In the genomic region with DNA sequence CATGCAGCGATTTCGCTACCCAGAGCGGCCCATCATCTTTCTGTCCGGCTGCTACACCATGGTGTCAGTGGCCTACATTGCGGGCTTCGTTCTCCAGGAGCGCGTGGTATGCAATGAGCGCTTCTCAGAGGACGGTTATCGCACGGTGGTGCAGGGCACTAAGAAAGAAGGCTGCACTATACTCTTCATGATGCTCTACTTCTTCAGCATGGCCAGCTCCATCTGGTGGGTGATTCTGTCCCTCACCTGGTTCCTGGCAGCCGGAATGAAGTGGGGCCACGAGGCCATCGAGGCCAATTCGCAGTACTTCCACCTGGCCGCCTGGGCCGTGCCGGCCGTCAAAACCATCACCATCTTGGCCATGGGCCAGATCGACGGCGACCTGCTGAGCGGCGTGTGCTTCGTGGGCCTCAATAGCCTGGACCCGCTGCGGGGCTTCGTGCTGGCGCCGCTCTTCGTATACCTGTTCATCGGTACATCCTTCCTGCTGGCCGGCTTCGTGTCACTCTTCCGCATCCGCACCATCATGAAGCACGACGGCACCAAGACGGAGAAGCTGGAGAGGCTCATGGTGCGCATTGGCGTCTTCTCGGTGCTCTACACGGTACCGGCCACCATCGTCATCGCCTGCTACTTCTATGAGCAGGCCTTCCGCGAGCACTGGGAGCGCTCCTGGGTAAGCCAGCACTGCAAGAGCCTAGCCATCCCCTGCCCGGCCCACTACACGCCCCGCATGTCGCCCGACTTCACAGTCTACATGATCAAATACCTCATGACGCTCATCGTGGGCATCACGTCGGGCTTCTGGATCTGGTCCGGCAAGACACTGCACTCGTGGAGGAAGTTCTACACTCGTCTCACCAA, we compare ENCODE assay signal across 9 mouse cellular contexts. TPM values are rescaled to one million over a fixed set of nuclear protein-coding genes. Genes with fewer than 3 reads are reported as not detected.
A peak's percentile ranks its signal among the peaks of the same experiment; 100 is the strongest.
DNase-seq lines count a peak whose midpoint lies in the region; ATAC-seq and TF ChIP-seq lines count a peak whose summit lies in the region.
"Had no signal": no experiment of that assay in that cellular context is flagged by ENCODE, and none has a peak within 500 bp of the region (broad histone marks: within the 10 kb centered on the region; RNA-seq: fewer than 3 reads in every experiment).

No protein-coding gene starts in this region.

- peak overlapping the region; percentile 65 for H3K4me2 ChIP-seq in liver, embryonic 12.5 days

- H3K27ac ChIP-seq in liver, embryonic 12.5 days, result peak overlapping the region; percentile 12; the same call in 1 of the 2 replicates
- H3K27ac ChIP-seq in olfactory bulb, adult 2 months (ENCODE audit: insufficient read depth, low read depth, low read length), result no peak overlapping the region
- no peak overlapping the region for H3K27ac ChIP-seq in thymus, adult 2 months (ENCODE audit: control insufficient read depth, insufficient read depth, low read length)

- no peak for ATAC-seq in liver, embryonic 12.5 days

- peaks cover 10% of the 10 kb centered on the region for H3K4me1 ChIP-seq in liver, embryonic 12.5 days
- H3K4me1 ChIP-seq in olfactory bulb, adult 2 months (ENCODE audit: control insufficient read depth, insufficient read depth, low read length), result peaks cover 21% of the 10 kb centered on the region; the same call in 1 of the 2 replicates
- H3K4me1 ChIP-seq in thymus, adult 2 months (replicated peaks; ENCODE audit: control insufficient read depth, insufficient read depth, low read length), result no peaks in the 10 kb centered on the region

- no peaks in the 10 kb centered on the region for H3K36me3 ChIP-seq in liver, embryonic 12.5 days
- no peaks in the 10 kb centered on the region for H3K36me3 ChIP-seq in thymus, adult 2 months (ENCODE audit: control insufficient read depth, insufficient read depth, low read length)

- intact Hi-C loops in left cerebral cortex, postnatal 4 days (cut with DNase I), result no loop called here
- intact Hi-C loops in left cerebral cortex, postnatal 25 days (cut with DNase I), result no loop called here
- intact Hi-C loops in heart, postnatal 36 days (cut with DNase I), result loop anchor here (2.0 kb wide), 1 partner anchor 27 kb away; the partner anchor contains the start of gene Gm11627

- peaks cover 100% of the 10 kb centered on the region for H3K27me3 ChIP-seq in liver, embryonic 12.5 days (replicated peaks)
- peaks cover 6% of the 10 kb centered on the region for H3K27me3 ChIP-seq in thymus, adult 2 months (ENCODE audit: control insufficient read depth, insufficient read depth, low read length)

- peak; percentile 78 for DNase-seq in left cerebral cortex, postnatal 4 days
- DNase-seq in left cerebral cortex, postnatal 25 days (ENCODE audit: low spot score in 2 of 2), result no peak
- peak; percentile 32 for DNase-seq in embryo, embryonic 11.5 days (ENCODE audit: low read depth, low spot score)
- peak; percentile 20 to 28 for DNase-seq in heart, postnatal 36 days
- DNase-seq in right cerebral cortex, postnatal 25 days, result no peak
- DNase-seq in thymus, adult 2 months, result no peak

- 4% methylated on average over 62 of the region's 62 CpGs for WGBS in liver, embryonic 12.5 days (ENCODE audit: insufficient replicate concordance)
- WGBS in olfactory bulb, adult 2 months, result 6% methylated on average over 62 of the region's 62 CpGs
- WGBS in thymus, adult 2 months, result 11% methylated on average over 62 of the region's 62 CpGs

- peak overlapping the region; percentile 55 for H3K9ac ChIP-seq in liver, embryonic 12.5 days

- no peak for TF ChIP-seq POLR2A in olfactory bulb, adult 2 months (IDR thresholded peaks at IDR 0.05; ENCODE audit: insufficient read depth, low read depth, low read length)
- TF ChIP-seq POLR2A in thymus, adult 2 months (IDR thresholded peaks at IDR 0.05; ENCODE audit: control insufficient read depth, extremely low read depth, insufficient read depth, low read length, poor library complexity), result no peak

- no peak for TF ChIP-seq CTCF in olfactory bulb, adult 2 months (IDR thresholded peaks at IDR 0.05; ENCODE audit: insufficient read depth, low read depth, low read length)
- no peak for TF ChIP-seq CTCF in thymus, adult 2 months (IDR thresholded peaks at IDR 0.05; ENCODE audit: borderline replicate concordance, control insufficient read depth, extremely low read depth, insufficient read depth, low read length, poor library complexity)

- H3K9me3 ChIP-seq in liver, embryonic 12.5 days (replicated peaks), result no peaks in the 10 kb centered on the region

- H3K4me3 ChIP-seq in liver, embryonic 12.5 days, result peak overlapping the region; percentile 54
- peak overlapping the region; percentile 70 for H3K4me3 ChIP-seq in olfactory bulb, adult 2 months (ENCODE audit: insufficient read depth, low read depth, low read length)
- H3K4me3 ChIP-seq in thymus, adult 2 months (ENCODE audit: control insufficient read depth, insufficient read depth, low read length), result no peak overlapping the region

RNA-seq across cellular contexts. Expression of gene Fzd2, which starts 1.6 kb away (rescaled TPM):
- 1 to 10 TPM; 6.8 to 7.4 TPM for total RNA-seq in left cerebral cortex, postnatal 4 days (2021)
- total RNA-seq in left cerebral cortex, postnatal 25 days (2021), result 10 to 100 TPM in 1 of 2 experiments, 1 to 10 TPM in 1; 9.3 to 11.3 TPM
- 1 to 10 TPM; 3.1 to 5.4 TPM for total RNA-seq in heart, postnatal 36 days (2021)
- polyA plus RNA-seq in liver, embryonic 12.5 days (2016; fragmentation: Nextera tagmentation; extraction: Ambion mirVana), result 3.5 and 4.7 TPM in 2 replicates
- not detected in 2 replicates for polyA plus RNA-seq in olfactory bulb, adult 2 months (2012; ENCODE audit: insufficient read depth, insufficient read length, low replicate concordance, missing spikeins)
- 7.2 and 10.2 TPM in 2 replicates for polyA plus RNA-seq in thymus, adult 2 months (2012; rRNA removed)

RNA-seq across cellular contexts. Expression of gene Gm11627, which starts 26.5 kb away (rescaled TPM):
- total RNA-seq in left cerebral cortex, postnatal 4 days (2021), result 1 to 10 TPM; 2.0 to 2.2 TPM
- 1 to 10 TPM; 3.8 to 6.0 TPM for total RNA-seq in left cerebral cortex, postnatal 25 days (2021)
- 1 to 10 TPM; 1.4 to 1.5 TPM for total RNA-seq in heart, postnatal 36 days (2021)
- polyA plus RNA-seq in liver, embryonic 12.5 days (2016; fragmentation: Nextera tagmentation; extraction: Ambion mirVana), result 0.51 and 0.96 TPM in 2 replicates
- not detected in 2 replicates for polyA plus RNA-seq in olfactory bulb, adult 2 months (2012; ENCODE audit: insufficient read depth, insufficient read length, low replicate concordance, missing spikeins)
- polyA plus RNA-seq in thymus, adult 2 months (2012; rRNA removed), result 0.71 TPM in 1 of 2 replicates, not detected in the other
- total RNA-seq: neutrophil, adult 5-6 weeks had no signal

RNA-seq across cellular contexts. Expression of gene Gpatch8, which starts 49.6 kb away (rescaled TPM):
- total RNA-seq in left cerebral cortex, postnatal 4 days (2021), result 10 to 100 TPM; 59.6 to 62.6 TPM
- 10 to 100 TPM; 46.6 to 55.7 TPM for total RNA-seq in left cerebral cortex, postnatal 25 days (2021)
- total RNA-seq in heart, postnatal 36 days (2021), result 10 to 100 TPM; 18.0 to 21.9 TPM
- polyA plus RNA-seq in liver, embryonic 12.5 days (2016; fragmentation: Nextera tagmentation; extraction: Ambion mirVana), result 25.8 and 26.5 TPM in 2 replicates
- 94.4 and 138 TPM in 2 replicates for polyA plus RNA-seq in olfactory bulb, adult 2 months (2012; ENCODE audit: insufficient read depth, insufficient read length, low replicate concordance, missing spikeins)
- 34.5 and 36.3 TPM in 2 replicates for polyA plus RNA-seq in thymus, adult 2 months (2012; rRNA removed)

RNA-seq across cellular contexts. Expression of gene Meioc, which starts 57.7 kb away (rescaled TPM):
- total RNA-seq in left cerebral cortex, postnatal 4 days (2021), result not detected
- total RNA-seq in left cerebral cortex, postnatal 25 days (2021), result not detected
- not detected for total RNA-seq in heart, postnatal 36 days (2021)
- polyA plus RNA-seq in liver, embryonic 12.5 days (2016; fragmentation: Nextera tagmentation; extraction: Ambion mirVana), result 0.20 and 0.26 TPM in 2 replicates
- polyA plus RNA-seq in olfactory bulb, adult 2 months (2012; ENCODE audit: insufficient read depth, insufficient read length, low replicate concordance, missing spikeins), result not detected in 2 replicates
- not detected in 2 replicates for polyA plus RNA-seq in thymus, adult 2 months (2012; rRNA removed)
- total RNA-seq: neutrophil, adult 5-6 weeks had no signal

Comparison
In these comparisons a context has a peak if more than half of its experiments do, and no peak if none do; other contexts are left out.
1. DNase-seq: peak in left cerebral cortex, postnatal 4 days (single experiment), embryo, embryonic 11.5 days (single experiment) and heart, postnatal 36 days (2 of 2); none in left cerebral cortex, postnatal 25 days (0 of 2), right cerebral cortex, postnatal 25 days (single experiment) and thymus, adult 2 months (single experiment).